Mouse (Mus musculus): ENCODE data around the gene Mboat1.

The Mboat1 gene

GRCm38 (mm10) chr13:30136243-30136922 lies at the start of gene Mboat1:
TSS of gene Mboat1 (plus strand) at chr13:30136489.
- DNase-seq (ENCODE audit: low read depth in 2 of 2, low spot score in 2 of 2), result peak; percentile 65 to 72

DNA sequence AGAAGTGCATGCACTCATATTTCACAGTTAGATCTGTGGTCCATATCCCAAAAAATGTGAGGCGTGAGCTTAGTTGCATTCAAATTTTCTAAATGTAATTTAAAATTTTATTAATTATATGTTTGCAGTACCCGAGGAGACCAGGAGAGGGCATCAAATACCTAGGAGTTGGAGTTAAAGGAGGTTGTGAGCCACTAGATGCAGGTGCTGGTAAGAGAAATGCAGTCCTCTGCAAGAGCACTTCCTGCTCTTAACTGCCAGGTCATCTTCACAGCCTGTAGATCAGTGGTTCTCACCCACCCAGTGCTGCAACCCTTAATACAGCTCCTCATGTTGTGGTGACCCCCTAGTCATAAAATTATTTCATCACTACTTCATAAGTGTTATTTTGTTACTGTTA lies 43.2 kb upstream of the Mboat1 start:
- DNase-seq (ENCODE audit: low read depth in 2 of 2, low spot score in 2 of 2), result peak; percentile 5 to 32

- no peak for DNase-seq (ENCODE audit: low read depth in 2 of 2, low spot score in 2 of 2)
Measured at GRCm38 (mm10) chr13:30095851-30096250, 40.4 kb upstream of the Mboat1 start.

DNA sequence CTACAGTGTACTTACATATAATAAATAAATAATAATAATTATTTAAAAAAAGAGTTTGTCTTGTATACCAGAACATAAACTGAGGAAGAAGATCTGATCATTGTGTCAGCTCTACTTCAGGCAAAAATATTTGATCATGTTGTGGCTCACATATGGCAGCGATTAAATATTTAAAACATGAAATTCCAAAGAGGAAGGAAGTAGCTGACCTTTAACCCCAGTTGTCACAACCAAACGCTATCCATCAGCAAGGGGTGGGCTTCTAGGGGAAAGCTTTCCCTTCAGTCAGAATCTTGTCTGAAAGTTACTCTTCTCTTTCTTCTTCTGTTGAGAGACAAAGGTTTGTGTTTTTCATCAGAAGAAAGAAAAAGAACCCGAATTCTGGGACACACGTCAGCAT lies 39.8 kb upstream of the Mboat1 start:
- DNase-seq (ENCODE audit: low read depth in 2 of 2, low spot score in 2 of 2), result no peak

DNA sequence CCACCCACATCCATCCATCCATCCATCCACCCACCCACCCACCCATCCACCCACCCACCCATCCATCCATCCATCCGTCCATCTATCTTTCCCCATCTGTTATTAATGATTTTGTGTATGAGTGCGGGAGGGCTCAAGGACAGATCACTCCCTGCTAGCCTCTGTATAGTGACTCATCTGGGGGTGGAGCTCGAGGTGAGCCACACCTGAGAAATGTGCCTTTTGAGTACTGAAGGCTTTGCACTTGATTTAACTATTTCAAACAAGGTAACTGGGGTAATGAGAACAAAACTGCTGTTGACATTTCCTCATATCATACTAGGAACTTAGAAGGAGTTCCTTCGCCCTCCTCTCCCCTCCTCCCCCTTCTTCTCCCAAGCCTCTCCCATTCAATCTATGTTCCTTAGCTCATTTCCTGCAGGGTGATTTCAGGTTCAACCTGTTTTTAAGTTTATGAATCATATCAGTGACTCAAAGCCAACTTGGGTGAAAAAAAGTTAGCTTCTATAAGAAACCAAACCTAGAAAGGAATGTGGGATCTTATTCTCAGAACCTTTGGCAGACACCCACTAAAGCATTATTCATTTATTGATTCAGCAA lies 27.2 kb upstream of the Mboat1 start:
- no peak for DNase-seq (ENCODE audit: low read depth in 2 of 2, low spot score in 2 of 2)

- DNase-seq (ENCODE audit: low read depth in 2 of 2, low spot score in 2 of 2), result no peak
Measured at GRCm38 (mm10) chr13:30115792-30116191, 20.5 kb upstream of the Mboat1 start.

GRCm38 (mm10) chr13:30136923-30137629 lies 787 bp downstream of the Mboat1 start:
- DNase-seq (ENCODE audit: low read depth in 2 of 2, low spot score in 2 of 2), result no peak

- no peak for DNase-seq (ENCODE audit: low read depth in 2 of 2, low spot score in 2 of 2)
Measured at GRCm38 (mm10) chr13:30137951-30138350, 1.7 kb downstream of the Mboat1 start.

DNA sequence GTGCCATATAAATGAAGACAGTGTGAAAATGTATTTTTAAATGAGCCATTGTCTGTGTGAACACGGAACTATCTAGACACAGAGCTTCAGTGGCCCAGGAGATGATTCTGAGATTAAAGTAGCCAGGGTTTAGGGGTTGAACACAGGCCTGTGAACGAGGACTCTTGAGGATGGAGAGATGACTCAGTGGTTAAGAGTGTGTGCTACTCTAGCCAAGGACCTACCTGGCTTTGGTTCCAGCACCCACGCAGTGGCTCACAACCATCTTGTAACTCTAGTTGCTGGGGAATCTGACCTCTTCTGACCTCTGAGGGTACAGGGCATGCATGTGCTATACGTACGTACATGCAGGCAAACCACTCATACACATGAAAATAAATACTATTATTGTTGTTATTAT lies 3.9 kb downstream of the Mboat1 start:
- DNase-seq (ENCODE audit: low read depth in 2 of 2, low spot score in 2 of 2), result no peak

GRCm38 (mm10) chr13:30140646-30141045 lies 4.4 kb downstream of the Mboat1 start:
- DNase-seq (ENCODE audit: low read depth in 2 of 2, low spot score in 2 of 2), result no peak

- DNase-seq (ENCODE audit: low read depth in 2 of 2, low spot score in 2 of 2), result no peak
Measured at GRCm38 (mm10) chr13:30141996-30142395, 5.7 kb downstream of the Mboat1 start.

- no peak for DNase-seq (ENCODE audit: low read depth in 2 of 2, low spot score in 2 of 2)
Measured at GRCm38 (mm10) chr13:30146468-30146867, 10.2 kb downstream of the Mboat1 start.

GRCm38 (mm10) chr13:30154264-30154663 lies 18.0 kb downstream of the Mboat1 start:
- peak in 1 of 2 experiments; percentile 23 for DNase-seq (ENCODE audit: low read depth in 2 of 2, low spot score in 2 of 2)

DNA sequence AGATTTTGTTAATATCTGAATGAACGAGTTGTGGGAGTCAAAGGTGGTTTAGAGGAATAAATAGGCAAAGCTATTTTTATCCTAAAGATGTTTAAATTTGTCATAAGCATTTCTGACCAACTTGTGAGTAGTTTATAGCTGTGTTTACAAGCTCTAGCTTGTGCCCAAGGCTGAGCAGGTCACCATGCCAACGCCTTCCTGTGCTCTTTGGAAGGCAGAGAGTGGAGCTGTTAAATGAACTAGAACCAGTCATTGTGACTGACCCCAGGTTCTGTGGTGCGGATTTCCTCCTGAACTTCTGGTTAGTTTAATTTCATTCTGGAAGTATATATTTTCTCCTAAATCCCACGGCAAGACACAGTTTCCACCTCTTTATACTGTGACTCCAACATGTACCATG lies 23.3 kb downstream of the Mboat1 start:
- DNase-seq (ENCODE audit: low read depth in 2 of 2, low spot score in 2 of 2), result no peak

- no peak for DNase-seq (ENCODE audit: low read depth in 2 of 2, low spot score in 2 of 2)
Measured at GRCm38 (mm10) chr13:30163521-30163920, 27.2 kb downstream of the Mboat1 start.

DNA sequence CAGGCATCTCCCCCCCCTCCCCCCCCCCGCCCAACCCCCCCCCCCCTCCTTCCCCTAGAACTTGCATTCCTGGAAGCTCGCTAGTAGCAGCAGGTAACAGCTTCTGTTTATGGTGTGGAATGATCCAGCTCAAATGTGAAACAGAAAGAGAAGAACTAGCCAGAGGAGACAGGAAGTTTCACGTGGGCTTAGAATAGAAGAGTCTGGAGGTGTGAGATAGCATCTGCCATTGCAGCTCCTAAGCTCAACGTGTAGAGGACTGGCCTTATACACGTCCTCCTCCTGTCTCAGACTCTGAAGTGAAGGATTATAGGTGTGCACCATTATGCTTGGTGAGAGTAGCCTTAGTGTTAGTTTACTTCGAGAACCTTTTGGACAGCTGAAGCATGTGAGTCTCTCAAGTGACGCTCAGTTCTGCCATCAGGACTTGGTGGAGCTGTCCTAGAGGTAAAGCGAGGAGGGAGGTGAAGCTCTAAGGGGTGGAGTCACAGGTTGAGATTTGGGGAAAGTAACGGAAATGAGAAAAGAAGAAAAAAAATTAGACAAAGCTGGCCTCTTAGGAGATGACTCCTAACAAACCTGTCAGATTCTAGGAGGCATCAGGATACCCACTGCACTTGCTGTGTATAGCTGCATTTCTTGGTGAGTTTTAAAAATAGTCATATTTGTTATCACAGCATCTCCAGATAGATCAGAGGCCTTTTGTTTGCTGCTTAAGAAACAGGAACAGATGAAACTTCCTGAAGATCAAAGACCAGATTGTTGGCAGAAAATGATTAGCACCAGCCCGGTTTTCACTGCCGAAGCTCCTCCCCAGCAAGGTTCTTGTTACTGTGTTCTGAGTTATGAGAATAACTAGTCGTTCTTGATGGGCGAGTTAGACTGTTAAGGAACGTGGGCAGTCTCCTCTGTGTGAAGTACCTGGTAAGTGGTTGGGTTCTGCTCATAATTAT lies 30.1 kb downstream of the Mboat1 start:
- DNase-seq (ENCODE audit: low read depth in 2 of 2, low spot score in 2 of 2), result peak; percentile 24 to 42

GRCm38 (mm10) chr13:30167499-30167898 lies 31.2 kb downstream of the Mboat1 start:
- DNase-seq (ENCODE audit: low read depth in 2 of 2, low spot score in 2 of 2), result no peak

DNA sequence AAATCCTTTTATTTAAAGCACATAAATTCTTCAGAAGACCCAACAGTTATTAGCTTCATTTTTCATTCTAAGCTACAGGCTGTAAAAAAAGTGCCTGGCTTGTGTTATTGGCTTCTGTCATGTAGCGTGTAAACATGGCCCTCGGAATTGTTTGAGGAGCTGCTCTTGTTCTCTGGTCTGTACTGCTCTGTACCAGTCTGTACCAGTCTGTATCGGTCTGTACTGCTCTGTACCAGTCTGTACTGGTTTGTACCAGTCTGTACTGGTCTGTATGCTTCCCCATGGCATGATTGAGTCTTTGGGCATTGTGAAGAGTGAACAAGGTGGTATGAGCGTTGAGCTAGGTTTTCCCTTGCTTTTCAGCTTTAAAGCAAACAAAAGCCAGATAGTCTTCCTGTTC lies 32.5 kb downstream of the Mboat1 start:
- no peak for DNase-seq (ENCODE audit: low read depth in 2 of 2, low spot score in 2 of 2)

GRCm38 (mm10) chr13:30170061-30170460 lies 33.8 kb downstream of the Mboat1 start:
- DNase-seq (ENCODE audit: low read depth in 2 of 2, low spot score in 2 of 2), result no peak

DNA sequence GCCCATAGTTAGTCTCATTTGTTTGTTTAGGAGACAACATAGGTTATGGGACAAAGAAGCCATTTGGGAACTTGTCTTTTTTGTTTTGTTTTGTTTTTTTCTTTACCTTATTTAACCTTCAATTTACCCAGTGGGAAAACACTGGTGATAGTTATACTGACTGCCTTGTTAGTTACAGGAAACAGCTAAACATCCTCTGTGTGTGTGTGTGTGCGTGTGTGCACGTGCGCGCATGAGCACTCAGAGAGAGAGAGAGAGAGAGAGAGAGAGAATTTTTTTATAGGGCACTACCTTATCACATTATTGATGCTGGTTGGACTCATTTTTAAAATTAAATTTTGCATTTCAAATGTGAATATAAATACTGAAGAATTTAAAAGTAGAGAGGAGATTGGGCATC lies 38.3 kb downstream of the Mboat1 start:
- DNase-seq (ENCODE audit: low read depth in 2 of 2, low spot score in 2 of 2), result no peak

- no peak for DNase-seq (ENCODE audit: low read depth in 2 of 2, low spot score in 2 of 2)
Measured at GRCm38 (mm10) chr13:30177356-30177755, 41.1 kb downstream of the Mboat1 start.

All from CD8-positive naive resting alpha-beta T cell, adult 2 months (primary cell).